Mouse (Mus musculus) spleen, adult 2 months (tissue): ENCODE measurements at regions not wholly inside any gene's neighbourhood (a gene's known extent, or its start where the extent isn't known, plus 50 kb on each side); places are given as distances from the start of the nearest gene placed in this dataset.

Experiments
- DNase-seq, 2 experiments: peaks; one replicate each; pipeline versions ENCODE4 v3.0.0 to v3.0.0-alpha.2; 2012 to 2021; ENCODE audit warnings: low spot score in 2 of 2, low read depth in 1 of 2
- H3K27ac ChIP-seq: fragments of 200-500 bp; 2 replicates; pipeline ENCODE4 v1.5.1; 2012; ENCODE audit warnings: low read length, inconsistent platforms; ENCODE audit not compliant: insufficient read depth
- H3K27me3 ChIP-seq: fragments of 200-500 bp; 2 replicates; pipeline ENCODE4 v1.6.1; 2012; ENCODE audit warnings: mild to moderate bottlenecking, moderate library complexity, low read length, inconsistent platforms; ENCODE audit not compliant: control insufficient read depth, insufficient read depth
- H3K36me3 ChIP-seq: fragments of 200-500 bp; 2 replicates; pipeline ENCODE4 v1.6.1; 2012; ENCODE audit warnings: mild to moderate bottlenecking, low read length, inconsistent platforms; ENCODE audit not compliant: control insufficient read depth, insufficient read depth
- H3K4me1 ChIP-seq: fragments of 200-500 bp; 2 replicates; pipeline ENCODE4 v1.6.1; 2011; ENCODE audit warnings: inconsistent platforms; ENCODE audit not compliant: control insufficient read depth, insufficient read depth, insufficient read length
- H3K4me3 ChIP-seq: fragments of 200-500 bp; 2 replicates; pipeline ENCODE4 v1.5.1; 2011; ENCODE audit warnings: mild to moderate bottlenecking, inconsistent platforms; ENCODE audit not compliant: insufficient read depth, insufficient read length; ENCODE audit errors: extremely low read depth
- CTCF ChIP-seq: fragments of 200-500 bp; IDR thresholded peaks from 2 replicates; pipeline ENCODE4 v1.5.1; 2011; ENCODE audit warnings: mild to moderate bottlenecking, inconsistent platforms; ENCODE audit not compliant: insufficient read depth, insufficient read length, insufficient replicate concordance; ENCODE audit errors: extremely low read depth
- POLR2A ChIP-seq: fragments of 200-500 bp; IDR thresholded peaks from 2 replicates; pipeline ENCODE4 v1.6.1; 2011; ENCODE audit warnings: low read depth, low read length, inconsistent platforms
- WGBS: fragments of 180-500 bp; shearing (Covaris S2); methylation state at CpG from one replicate; pipeline ENCODE4 v1.1.7; 2018; 5-methylcytosine and 5-hydroxymethylcytosine counted together

DNA sequence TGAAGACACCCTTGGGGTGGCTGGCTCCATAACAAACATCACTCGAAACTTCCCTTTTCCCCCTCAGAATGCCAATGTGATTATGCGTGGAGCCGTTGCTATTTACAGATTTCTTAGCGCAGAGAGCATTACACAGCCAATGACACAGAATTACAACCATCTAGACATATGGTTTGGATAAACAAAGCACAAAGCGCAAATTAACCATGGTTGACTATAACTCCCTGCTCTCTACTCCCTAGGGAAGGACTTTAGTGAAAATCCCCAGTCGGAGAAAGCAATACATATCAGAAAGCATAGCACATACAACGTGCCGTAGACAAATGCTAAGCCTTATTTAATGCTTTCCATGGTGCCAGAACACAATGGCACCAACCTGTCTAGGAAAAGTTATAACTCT, 131.8 kb downstream of the Tshz3 start:
- 89% methylated on average over 8 of the region's 8 CpGs for whole genome bisulfite sequencing
- no peaks in the 10 kb centered on the region for H3K4me1 ChIP-seq
- DNase-seq = no peak
- H3K4me3 ChIP-seq = no peak overlapping the region
- no peak overlapping the region for H3K27ac ChIP-seq
- TF ChIP-seq CTCF (no peak), POLR2A (no peak)
- no peaks in the 10 kb centered on the region for H3K36me3 ChIP-seq
- no peaks in the 10 kb centered on the region for H3K27me3 ChIP-seq

GRCm38 (mm10) chr7:36830155-36830554, 132.2 kb downstream of the Tshz3 start:
- Histone ChIP-seq H3K36me3 (no peaks in the 10 kb centered on the region), H3K27me3 (no peaks in the 10 kb centered on the region), H3K4me3 (no peak overlapping the region), H3K4me1 (no peaks in the 10 kb centered on the region), H3K27ac (no peak overlapping the region)
- no peak for TF ChIP-seq POLR2A
- TF ChIP-seq CTCF = no peak
- WGBS = 88% methylated on average over 2 of the region's 2 CpGs
- no peak for DNase-seq

- WGBS = 88% methylated on average over 2 of the region's 2 CpGs
- TF ChIP-seq CTCF = no peak
- no peak for TF ChIP-seq POLR2A
Measured at GRCm38 (mm10) chr7:36848279-36848678, 150.4 kb downstream of the Tshz3 start.

GRCm38 (mm10) chr7:36851275-36851889, 153.5 kb downstream of the Tshz3 start:
- Histone ChIP-seq H3K4me3 (no peak overlapping the region), H3K27ac (no peak overlapping the region), H3K36me3 (no peaks in the 10 kb centered on the region), H3K4me1 (no peaks in the 10 kb centered on the region), H3K27me3 (no peaks in the 10 kb centered on the region)
- DNase-seq = no peak
- WGBS = 46% methylated on average over 4 of the region's 4 CpGs
- TF ChIP-seq POLR2A = no peak
- TF ChIP-seq CTCF = no peak

More at GRCm38 (mm10) chr7:36848279-36848678, 150.4 kb downstream of the Tshz3 start:
- Histone ChIP-seq H3K27ac (no peak overlapping the region), H3K36me3 (no peaks in the 10 kb centered on the region), H3K4me3 (no peak overlapping the region), H3K27me3 (no peaks in the 10 kb centered on the region), H3K4me1 (no peaks in the 10 kb centered on the region)
- no peak for DNase-seq

GRCm38 (mm10) chr7:36854308-36854707, 156.4 kb downstream of the Tshz3 start:
- Histone ChIP-seq H3K4me3 (no peak overlapping the region), H3K27me3 (no peaks in the 10 kb centered on the region), H3K4me1 (no peaks in the 10 kb centered on the region), H3K27ac (no peak overlapping the region), H3K36me3 (no peaks in the 10 kb centered on the region)
- DNase-seq = no peak
- TF ChIP-seq CTCF = no peak
- TF ChIP-seq POLR2A = no peak

GRCm38 (mm10) chr7:36859428-36859827, 161.5 kb downstream of the Tshz3 start:
- 87% methylated on average over 7 of the region's 7 CpGs for WGBS

GRCm38 (mm10) chr7:36862481-36862880, 164.6 kb downstream of the Tshz3 start:
- Histone ChIP-seq H3K27ac (no peak overlapping the region), H3K27me3 (no peaks in the 10 kb centered on the region), H3K4me3 (no peak overlapping the region), H3K36me3 (no peaks in the 10 kb centered on the region), H3K4me1 (no peaks in the 10 kb centered on the region)
- 87% methylated on average over 7 of the region's 7 CpGs for WGBS
- DNase-seq = no peak
- no peak for TF ChIP-seq CTCF
- no peak for TF ChIP-seq POLR2A

More at GRCm38 (mm10) chr7:36859428-36859827, 161.5 kb downstream of the Tshz3 start:
- Histone ChIP-seq H3K4me3 (no peak overlapping the region), H3K27ac (no peak overlapping the region), H3K36me3 (no peaks in the 10 kb centered on the region), H3K27me3 (no peaks in the 10 kb centered on the region), H3K4me1 (no peaks in the 10 kb centered on the region)
- TF ChIP-seq CTCF (no peak), POLR2A (no peak)
- no peak for DNase-seq
